Mouse (Mus musculus): ENCODE results near the gene Zfp683. TPM values are rescaled to one million over a fixed set of nuclear protein-coding genes. Genes with fewer than 3 reads are reported as not detected.
A peak's percentile ranks its signal among the peaks of the same experiment; 100 is the strongest.

Zfp683 gene
- total and polyA plus RNA-seq, 3 experiments = 0.16 TPM; not detected in 2

DNA sequence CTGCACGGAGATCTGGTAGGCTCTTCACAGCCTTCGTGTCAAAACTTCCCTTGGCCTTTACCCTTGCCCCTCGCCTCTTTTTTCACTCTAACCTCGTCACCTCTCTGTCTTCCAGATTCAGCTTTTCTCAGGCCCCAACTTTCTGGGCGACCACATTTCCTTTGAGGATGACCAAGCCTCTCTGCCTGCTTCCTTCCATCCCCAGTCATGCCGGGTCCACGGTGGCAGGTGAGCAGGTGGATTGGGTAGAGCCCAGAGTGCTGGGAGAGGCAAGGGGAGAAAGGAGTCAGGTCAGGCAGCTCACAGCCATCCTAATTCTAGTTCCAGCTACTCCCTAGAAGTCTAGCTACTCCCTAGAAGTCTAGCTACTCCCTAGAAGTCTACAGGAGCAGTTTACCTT is 28.8 kb downstream of the Zfp683 start:
- dilution Hi-C loops (cut with MboI; ENCODE audit: extremely low pct_ligation_motif_present, extremely low pct_unique_long_range_greater_than_20kb, low sequenced_read_pairs) = no loop called here
- in situ Hi-C loops (cut with MboI; ENCODE audit: low pct_ligation_motif_present, low pct_unique_long_range_greater_than_20kb, low sequenced_read_pairs) = loop anchor here (25.0 kb wide), 1 partner anchor 495 kb away; the partner anchor contains the start of gene Gpn2
- no peaks in the 10 kb centered on the region for H3K79me2 ChIP-seq (replicated peaks; ENCODE audit: control insufficient read depth, extremely low read depth, insufficient read depth, poor library complexity, severe bottlenecking)

DNA sequence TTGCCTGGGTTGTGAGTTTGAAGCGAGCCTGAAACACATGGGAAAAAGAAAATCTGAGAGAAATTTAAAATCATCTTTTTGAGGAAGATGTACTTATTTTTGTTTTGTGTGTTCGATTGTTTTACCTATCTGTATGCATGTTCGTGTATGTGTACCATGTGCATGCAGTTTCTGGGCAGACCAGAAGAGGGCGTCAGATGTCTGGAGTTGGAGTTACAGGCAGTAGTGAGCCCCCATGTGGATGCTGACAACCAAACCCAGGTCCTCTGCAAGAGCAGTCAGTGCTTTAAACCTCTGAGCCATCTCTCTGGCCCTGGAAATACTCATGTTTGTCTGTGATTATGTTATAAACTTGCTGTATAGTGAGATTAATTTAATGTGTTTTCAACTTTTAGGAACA is 31.4 kb downstream of the Zfp683 start:
- dilution Hi-C loops (cut with MboI; ENCODE audit: extremely low pct_ligation_motif_present, extremely low pct_unique_long_range_greater_than_20kb, low sequenced_read_pairs) = no loop called here
- in situ Hi-C loops (cut with MboI; ENCODE audit: low pct_ligation_motif_present, low pct_unique_long_range_greater_than_20kb, low sequenced_read_pairs) = loop anchor here (25.0 kb wide), 1 partner anchor 498 kb away; the partner anchor contains the start of gene Gpn2

More for the DNA sequence above, 28.8 kb downstream of the Zfp683 start:
- Histone ChIP-seq H3K4me3 (replicated peaks in 1 of 3; ENCODE audit: low read depth in 2 of 3, low read length in 2 of 3, poor library complexity in 1 of 3) (peak overlapping the region; percentile 52 to 60 (median 56)), H3K9me3 (replicated peaks; ENCODE audit: low read length) (peaks cover 4% of the 10 kb centered on the region), H3K27ac (ENCODE audit: insufficient read depth, low read depth) (peak overlapping the region; percentile 18; the same call in 1 of the 2 replicates), H3K4me2 (ENCODE audit: insufficient read depth, low read depth, poor library complexity, severe bottlenecking) (peak overlapping the region; percentile 58), H3K36me3 (replicated peaks in 1 of 2; ENCODE audit: control insufficient read depth in 1 of 2, insufficient read depth in 1 of 2, low read length in 1 of 2) (peaks cover 3 to 22% of the 10 kb centered on the region in 2 experiments), H3K9ac (ENCODE audit: insufficient read depth, low read depth) (peak overlapping the region; percentile 71), H3K4me1 (ENCODE audit: control insufficient read depth in 1 of 2, insufficient read depth in 2 of 2) (peaks cover 4 to 28% of the 10 kb centered on the region in 2 experiments), H3K27me3 (replicated peaks) (no peaks in the 10 kb centered on the region)
- no peak for TF ChIP-seq MAX (IDR thresholded peaks at IDR 0.05; ENCODE audit: low read length)
- DNase-seq (ENCODE audit: extremely low read depth) = no peak

DNA sequence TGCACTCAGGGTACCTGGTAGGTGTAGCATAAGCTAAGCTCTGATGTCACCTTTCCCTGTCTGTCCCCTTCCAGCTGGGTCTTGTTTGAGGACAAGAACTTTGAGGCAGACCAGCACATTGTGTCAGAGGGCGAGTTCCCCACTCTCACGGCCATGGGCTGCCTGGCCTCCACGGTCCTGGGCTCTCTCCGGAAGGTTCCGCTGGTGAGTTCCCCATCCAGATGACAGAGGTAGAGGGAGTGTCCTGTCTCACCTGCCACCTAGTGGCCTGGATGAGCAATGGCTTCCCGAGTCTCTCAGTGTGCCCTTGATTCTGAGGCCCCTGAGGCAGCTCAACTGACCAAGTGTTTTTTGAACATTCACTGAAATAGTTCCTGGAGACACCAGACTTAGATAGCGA is 33.8 kb downstream of the Zfp683 start:
- in situ Hi-C loops (cut with MboI; ENCODE audit: low pct_ligation_motif_present, low pct_unique_long_range_greater_than_20kb, low sequenced_read_pairs) = loop anchor here (25.0 kb wide), 1 partner anchor 500 kb away; the partner anchor contains the start of gene Gpn2
- H3K4me3 ChIP-seq (replicated peaks in 1 of 3; ENCODE audit: low read depth in 2 of 3, low read length in 2 of 3, poor library complexity in 1 of 3) = no peak overlapping the region
- peaks cover 4% of the 10 kb centered on the region for H3K9me3 ChIP-seq (replicated peaks; ENCODE audit: low read length)
- 0 out of 2 replicates have a peak overlapping the region, but pooled peaks have one; percentile 39 for H3K27ac ChIP-seq (ENCODE audit: insufficient read depth, low read depth)
- H3K79me2 ChIP-seq (replicated peaks; ENCODE audit: control insufficient read depth, extremely low read depth, insufficient read depth, poor library complexity, severe bottlenecking) = no peaks in the 10 kb centered on the region; the same call in 1 of the 2 replicates
- H3K9ac ChIP-seq (ENCODE audit: insufficient read depth, low read depth) = no peak overlapping the region
- H3K4me1 ChIP-seq (ENCODE audit: control insufficient read depth in 1 of 2, insufficient read depth in 2 of 2) = peaks cover 10 to 44% of the 10 kb centered on the region in 2 experiments
- TF ChIP-seq JUND (conservative IDR thresholded peaks at IDR 0.05; ENCODE audit: low read depth, low read length) (no peak), ZNF384 (IDR thresholded peaks at IDR 0.05; ENCODE audit: low read depth, low read length) (no peak), RAD21 (IDR thresholded peaks at IDR 0.05; ENCODE audit: low read depth, low read length) (peak; percentile 60), NELFE (IDR thresholded peaks at IDR 0.05; ENCODE audit: low read depth, low read length) (no peak), CTCF (conservative IDR thresholded peaks at IDR 0.05 in 1 of 2, IDR thresholded peaks at IDR 0.05 in 1 of 2; ENCODE audit: low read depth in 2 of 2, low read length in 2 of 2) (peak; percentile 73 to 77), USF1 (IDR thresholded peaks at IDR 0.05; ENCODE audit: low read depth, low read length) (no peak), BHLHE40 (IDR thresholded peaks at IDR 0.05; ENCODE audit: low read depth, low read length) (no peak), MXI1 (IDR thresholded peaks at IDR 0.05; ENCODE audit: low read depth, low read length) (no peak), SMC3 (IDR thresholded peaks at IDR 0.05; ENCODE audit: low read depth, low read length) (peak; percentile 71)
- peaks cover 17 to 61% of the 10 kb centered on the region in 2 experiments for H3K36me3 ChIP-seq (replicated peaks in 1 of 2; ENCODE audit: control insufficient read depth in 1 of 2, insufficient read depth in 1 of 2, low read length in 1 of 2)
- DNase-seq (ENCODE audit: extremely low read depth) = no peak
- dilution Hi-C loops (cut with MboI; ENCODE audit: extremely low pct_ligation_motif_present, extremely low pct_unique_long_range_greater_than_20kb, low sequenced_read_pairs) = no loop called here
- no peaks in the 10 kb centered on the region for H3K27me3 ChIP-seq (replicated peaks)
- H3K4me2 ChIP-seq (ENCODE audit: insufficient read depth, low read depth, poor library complexity, severe bottlenecking) = no peak overlapping the region

More for the DNA sequence above, 31.4 kb downstream of the Zfp683 start:
- TF ChIP-seq MAZ (IDR thresholded peaks at IDR 0.05; ENCODE audit: low read depth, low read length) (no peak), RAD21 (IDR thresholded peaks at IDR 0.05; ENCODE audit: low read depth, low read length) (no peak; the same call in none of the 2 replicates), NRF1 (IDR thresholded peaks at IDR 0.05; ENCODE audit: low read depth, low read length) (no peak), CTCF (conservative IDR thresholded peaks at IDR 0.05 in 1 of 2, IDR thresholded peaks at IDR 0.05 in 1 of 2; ENCODE audit: low read depth in 2 of 2, low read length in 2 of 2) (peak; percentile 10 to 59; a peak in 2 of 4 replicates), JUN (IDR thresholded peaks at IDR 0.05; ENCODE audit: insufficient read depth, low read depth, low read length) (no peak), RCOR1 (conservative IDR thresholded peaks at IDR 0.05; ENCODE audit: low read depth, low read length) (no peak), PAX5 (IDR thresholded peaks at IDR 0.05; ENCODE audit: low read length) (no peak), POLR2A (IDR thresholded peaks at IDR 0.05; ENCODE audit: low read depth, low read length) (no peak), KAT2A (IDR thresholded peaks at IDR 0.05; ENCODE audit: insufficient replicate concordance, low read length) (no peak)
- Histone ChIP-seq H3K4me3 (replicated peaks in 1 of 3; ENCODE audit: low read depth in 2 of 3, low read length in 2 of 3, poor library complexity in 1 of 3) (no peak overlapping the region), H3K9me3 (replicated peaks; ENCODE audit: low read length) (peaks cover 4% of the 10 kb centered on the region), H3K79me2 (replicated peaks; ENCODE audit: control insufficient read depth, extremely low read depth, insufficient read depth, poor library complexity, severe bottlenecking) (no peaks in the 10 kb centered on the region), H3K36me3 (replicated peaks in 1 of 2; ENCODE audit: control insufficient read depth in 1 of 2, insufficient read depth in 1 of 2, low read length in 1 of 2) (peaks cover 15 to 44% of the 10 kb centered on the region in 2 experiments), H3K9ac (ENCODE audit: insufficient read depth, low read depth) (no peak overlapping the region), H3K27ac (ENCODE audit: insufficient read depth, low read depth) (no peak overlapping the region), H3K4me2 (ENCODE audit: insufficient read depth, low read depth, poor library complexity, severe bottlenecking) (no peak overlapping the region), H3K27me3 (replicated peaks) (no peaks in the 10 kb centered on the region), H3K4me1 (ENCODE audit: control insufficient read depth in 1 of 2, insufficient read depth in 2 of 2) (peaks cover 4 to 32% of the 10 kb centered on the region in 2 experiments)
- DNase-seq (ENCODE audit: extremely low read depth) = no peak
